Mouse (Mus musculus): ENCODE data around the gene Edem1. TPM values are rescaled to one million over a fixed set of nuclear protein-coding genes. Genes with fewer than 3 reads are reported as not detected.

Edem1 gene
- polyA plus RNA-seq, 1 experiment from 2014 or later: 19.1 TPM

- no peak overlapping the region for H3K4me3 ChIP-seq
- 68% methylated on average over 3 of the region's 3 CpGs for WGBS
- H3K36me3 ChIP-seq (replicated peaks): no peaks in the 10 kb centered on the region
- H3K27ac ChIP-seq (replicated peaks): no peak overlapping the region
- no peaks in the 10 kb centered on the region for H3K4me1 ChIP-seq
- H3K27me3 ChIP-seq (replicated peaks; ENCODE audit: low read depth, poor library complexity, severe bottlenecking): no peaks in the 10 kb centered on the region
- no peaks in the 10 kb centered on the region for H3K9me3 ChIP-seq
- no peak for DNase-seq (ENCODE audit: low spot score)
Measured at GRCm38 (mm10) chr6:108807446-108807845, 21.0 kb upstream of the Edem1 start.

GRCm38 (mm10) chr6:108808786-108809185 lies 19.7 kb upstream of the Edem1 start:
- 85% methylated on average over 1 of the region's 1 CpGs for WGBS
- DNase-seq (ENCODE audit: low spot score): no peak
- H3K27me3 ChIP-seq (replicated peaks; ENCODE audit: low read depth, poor library complexity, severe bottlenecking): no peaks in the 10 kb centered on the region
- no peaks in the 10 kb centered on the region for H3K4me1 ChIP-seq
- H3K27ac ChIP-seq (replicated peaks): no peak overlapping the region
- no peaks in the 10 kb centered on the region for H3K9me3 ChIP-seq
- no peaks in the 10 kb centered on the region for H3K36me3 ChIP-seq (replicated peaks)
- no peak overlapping the region for H3K4me3 ChIP-seq

GRCm38 (mm10) chr6:108810237-108810636 lies 18.2 kb upstream of the Edem1 start:
- H3K36me3 ChIP-seq (replicated peaks): peaks cover 6% of the 10 kb centered on the region
- WGBS: 67% methylated on average over 10 of the region's 10 CpGs
- no peaks in the 10 kb centered on the region for H3K9me3 ChIP-seq
- DNase-seq (ENCODE audit: low spot score): no peak
- H3K27me3 ChIP-seq (replicated peaks; ENCODE audit: low read depth, poor library complexity, severe bottlenecking): no peaks in the 10 kb centered on the region
- no peaks in the 10 kb centered on the region for H3K4me1 ChIP-seq
- H3K27ac ChIP-seq (replicated peaks): no peak overlapping the region
- no peak overlapping the region for H3K4me3 ChIP-seq

- Histone ChIP-seq H3K4me3 (no peak overlapping the region), H3K27ac (replicated peaks) (no peak overlapping the region), H3K9me3 (no peaks in the 10 kb centered on the region), H3K36me3 (replicated peaks) (peaks cover 11% of the 10 kb centered on the region), H3K4me1 (no peaks in the 10 kb centered on the region), H3K27me3 (replicated peaks; ENCODE audit: low read depth, poor library complexity, severe bottlenecking) (no peaks in the 10 kb centered on the region)
- DNase-seq (ENCODE audit: low spot score): no peak
- 94% methylated on average over 2 of the region's 2 CpGs for WGBS
Measured at GRCm38 (mm10) chr6:108812134-108812533, 16.3 kb upstream of the Edem1 start.

- Histone ChIP-seq H3K27me3 (replicated peaks; ENCODE audit: low read depth, poor library complexity, severe bottlenecking) (no peaks in the 10 kb centered on the region), H3K9me3 (no peaks in the 10 kb centered on the region), H3K27ac (replicated peaks) (no peak overlapping the region), H3K36me3 (replicated peaks) (peaks cover 47% of the 10 kb centered on the region), H3K4me3 (no peak overlapping the region), H3K4me1 (no peaks in the 10 kb centered on the region)
- no peak for DNase-seq (ENCODE audit: low spot score)
- 78% methylated on average over 4 of the region's 4 CpGs for WGBS
Measured at GRCm38 (mm10) chr6:108817510-108817909, 10.9 kb upstream of the Edem1 start.

- no peak for DNase-seq (ENCODE audit: low spot score)
- Histone ChIP-seq H3K4me3 (no peak overlapping the region), H3K9me3 (no peaks in the 10 kb centered on the region), H3K4me1 (peaks cover 13% of the 10 kb centered on the region), H3K27ac (replicated peaks) (no peak overlapping the region), H3K27me3 (replicated peaks; ENCODE audit: low read depth, poor library complexity, severe bottlenecking) (no peaks in the 10 kb centered on the region), H3K36me3 (replicated peaks) (peaks cover 40% of the 10 kb centered on the region)
- WGBS: 70% methylated on average over 7 of the region's 7 CpGs
Measured at GRCm38 (mm10) chr6:108824816-108825545, 3.5 kb upstream of the Edem1 start.

GRCm38 (mm10) chr6:108826070-108826469 lies 2.4 kb upstream of the Edem1 start:
- no peak for DNase-seq (ENCODE audit: low spot score)
- no peak overlapping the region for H3K4me3 ChIP-seq
- 78% methylated on average over 3 of the region's 3 CpGs for whole genome bisulfite sequencing
- no peaks in the 10 kb centered on the region for H3K9me3 ChIP-seq
- H3K27me3 ChIP-seq (replicated peaks; ENCODE audit: low read depth, poor library complexity, severe bottlenecking): no peaks in the 10 kb centered on the region
- peaks cover 17% of the 10 kb centered on the region for H3K4me1 ChIP-seq
- peaks cover 29% of the 10 kb centered on the region for H3K36me3 ChIP-seq (replicated peaks)
- H3K27ac ChIP-seq (replicated peaks): no peak overlapping the region

- Histone ChIP-seq H3K27me3 (replicated peaks; ENCODE audit: low read depth, poor library complexity, severe bottlenecking) (no peaks in the 10 kb centered on the region), H3K9me3 (no peaks in the 10 kb centered on the region), H3K4me3 (peak overlapping the region; percentile 93), H3K27ac (replicated peaks) (peak overlapping the region; percentile 95; the same call in 1 of the 2 replicates), H3K36me3 (replicated peaks) (peaks cover 21% of the 10 kb centered on the region), H3K4me1 (peaks cover 24% of the 10 kb centered on the region)
- 21% methylated on average over 5 of the region's 5 CpGs for WGBS
- no peak for DNase-seq (ENCODE audit: low spot score)
Measured at GRCm38 (mm10) chr6:108827336-108827920, 1.0 kb upstream of the Edem1 start.

GRCm38 (mm10) chr6:108828872-108829271 lies 431 bp downstream of the Edem1 start:
- Histone ChIP-seq H3K9me3 (no peaks in the 10 kb centered on the region), H3K4me1 (peaks cover 24% of the 10 kb centered on the region), H3K27me3 (replicated peaks; ENCODE audit: low read depth, poor library complexity, severe bottlenecking) (no peaks in the 10 kb centered on the region), H3K36me3 (replicated peaks) (peaks cover 8% of the 10 kb centered on the region), H3K27ac (replicated peaks) (peak overlapping the region; percentile 95), H3K4me3 (peak overlapping the region; percentile 93)
- WGBS: 0% methylated on average over 56 of the region's 56 CpGs
- DNase-seq (ENCODE audit: low spot score): no peak

- no peaks in the 10 kb centered on the region for H3K9me3 ChIP-seq
- H3K27ac ChIP-seq (replicated peaks): peak overlapping the region; percentile 95
Measured at GRCm38 (mm10) chr6:108829386-108830370, 1.2 kb downstream of the Edem1 start.

GRCm38 (mm10) chr6:108832170-108832569 lies 3.7 kb downstream of the Edem1 start:
- no peak overlapping the region for H3K27ac ChIP-seq (replicated peaks)
- no peak for DNase-seq (ENCODE audit: low spot score)
- no peak overlapping the region for H3K4me3 ChIP-seq
- H3K36me3 ChIP-seq (replicated peaks): peaks cover 23% of the 10 kb centered on the region
- H3K27me3 ChIP-seq (replicated peaks; ENCODE audit: low read depth, poor library complexity, severe bottlenecking): no peaks in the 10 kb centered on the region
- no peaks in the 10 kb centered on the region for H3K9me3 ChIP-seq
- WGBS: 94% methylated on average over 1 of the region's 1 CpGs
- peaks cover 23% of the 10 kb centered on the region for H3K4me1 ChIP-seq

More at GRCm38 (mm10) chr6:108829386-108830370, 1.2 kb downstream of the Edem1 start:
- no peaks in the 10 kb centered on the region for H3K27me3 ChIP-seq (replicated peaks; ENCODE audit: low read depth, poor library complexity, severe bottlenecking)
- H3K36me3 ChIP-seq (replicated peaks): peaks cover 5% of the 10 kb centered on the region
- 28% methylated on average over 22 of the region's 22 CpGs for WGBS
- peaks cover 24% of the 10 kb centered on the region for H3K4me1 ChIP-seq
- H3K4me3 ChIP-seq: peak overlapping the region; percentile 93
- DNase-seq (ENCODE audit: low spot score): peak; percentile 27

GRCm38 (mm10) chr6:108832989-108833388 lies 4.5 kb downstream of the Edem1 start:
- Histone ChIP-seq H3K36me3 (replicated peaks) (peaks cover 31% of the 10 kb centered on the region), H3K4me3 (no peak overlapping the region), H3K4me1 (peaks cover 20% of the 10 kb centered on the region), H3K27me3 (replicated peaks; ENCODE audit: low read depth, poor library complexity, severe bottlenecking) (no peaks in the 10 kb centered on the region), H3K27ac (replicated peaks) (no peak overlapping the region), H3K9me3 (no peaks in the 10 kb centered on the region)
- DNase-seq (ENCODE audit: low spot score): no peak
- 80% methylated on average over 6 of the region's 6 CpGs for WGBS

Measured in embryonic facial prominence, embryonic 10.5 days (tissue).